Mouse (Mus musculus) lung, embryonic 16.5 days (tissue): ENCODE results near the gene Dhx16. TPM values are rescaled to one million over a fixed set of nuclear protein-coding genes. Genes with fewer than 3 reads are reported as not detected.
"Not testable (repeated sequence)": the region's sequence is repeated elsewhere in the genome, so short reads cannot be mapped to it uniquely, and the experiment has no call there.

Experiments
- ATAC-seq: fragments of 200-750 bp; cut with Nextera tagmentation; 2 replicates; pipeline ENCODE4 v1.8.0; 2017; ENCODE audit warnings: low read depth, mild to moderate bottlenecking, moderate library complexity
- H3K27ac ChIP-seq: fragments of 300-500 bp; sonication (generic); 2 replicates; pipeline ENCODE4 v1.5.1; 2014; ENCODE audit warnings: mild to moderate bottlenecking, control low read depth, low read length
- H3K27me3 ChIP-seq: fragments of 300-500 bp; sonication (generic); 2 replicates; pipeline ENCODE4 v1.6.1; 2014; ENCODE audit warnings: low read depth, low read length, mixed read lengths; ENCODE audit not compliant: control insufficient read depth, insufficient read depth
- H3K36me3 ChIP-seq: fragments of 300-500 bp; sonication (generic); 2 replicates; pipeline ENCODE4 v1.6.1; 2014; ENCODE audit warnings: low read length; ENCODE audit not compliant: control insufficient read depth, insufficient read depth
- H3K4me1 ChIP-seq: fragments of 300-500 bp; sonication (generic); replicated peaks from 2 replicates; pipeline ENCODE4 v1.6.1; 2014; ENCODE audit warnings: low read length, mixed read lengths; ENCODE audit not compliant: control insufficient read depth, insufficient read depth
- H3K4me2 ChIP-seq: fragments of 300-500 bp; sonication (generic); 2 replicates; pipeline ENCODE4 v1.6.1; 2014; ENCODE audit warnings: low read depth, low read length, control low read depth
- H3K4me3 ChIP-seq: fragments of 300-500 bp; sonication (generic); 2 replicates; pipeline ENCODE4 v1.5.1; 2014; ENCODE audit warnings: mild to moderate bottlenecking, low read length, control low read depth
- H3K9ac ChIP-seq: fragments of 300-500 bp; sonication (generic); 2 replicates; pipeline ENCODE4 v1.6.1; 2014; ENCODE audit warnings: low read length, control low read depth
- H3K9me3 ChIP-seq: fragments of 300-500 bp; sonication (generic); 2 replicates; pipeline ENCODE4 v1.6.1; 2016; ENCODE audit warnings: low read length; ENCODE audit not compliant: control insufficient read depth
- WGBS: fragments of 180-500 bp; shearing (Covaris S2); extraction: QIAGEN DNeasy Blood & Tissue Kit; methylation state at CpG from one replicate; pipeline ENCODE4 v1.1.7; 2014; 5-methylcytosine and 5-hydroxymethylcytosine counted together
- polyA plus RNA-seq: library from polyadenylated mRNA; unstranded; fragments of >200 nt; fragmentation: Nextera tagmentation; extraction: Ambion mirVana; gene quantifications from 2 replicates; pipeline ENCODE4 v1.2.1, GENCODE M21; 2015

Gene Dhx16
- polyA plus RNA-seq, 1 experiment from 2014 or later, result 40.2 TPM

- Histone ChIP-seq H3K4me2 (no peak overlapping the region), H3K4me3 (no peak overlapping the region), H3K4me1 (peaks cover 22% of the 10 kb centered on the region), H3K27ac (no peak overlapping the region), H3K9me3 (no peaks in the 10 kb centered on the region), H3K36me3 (peaks cover 39% of the 10 kb centered on the region), H3K27me3 (no peaks in the 10 kb centered on the region), H3K9ac (no peak overlapping the region)
- no peak for ATAC-seq
- 80% methylated on average over 3 of the region's 3 CpGs for WGBS
These were observed 42.9 kb downstream of the Dhx16 start for GRCm38 (mm10) chr17:35922566-35922965.

- WGBS, result 87% methylated on average over 4 of the region's 4 CpGs
- no peaks in the 10 kb centered on the region for H3K9me3 ChIP-seq
- H3K36me3 ChIP-seq, result peaks cover 46% of the 10 kb centered on the region
- no peak overlapping the region for H3K4me2 ChIP-seq
- H3K4me3 ChIP-seq, result no peak overlapping the region
- no peak overlapping the region for H3K9ac ChIP-seq
- H3K27me3 ChIP-seq, result no peaks in the 10 kb centered on the region
- ATAC-seq, result no peak
- H3K27ac ChIP-seq, result no peak overlapping the region
- peaks cover 22% of the 10 kb centered on the region for H3K4me1 ChIP-seq
These were observed 43.7 kb downstream of the Dhx16 start for GRCm38 (mm10) chr17:35923281-35923680.

GRCm38 (mm10) chr17:35927471-35927870 lies 47.9 kb downstream of the Dhx16 start:
- no peak overlapping the region for H3K4me2 ChIP-seq
- 14% methylated on average over 1 of the region's 1 CpGs for WGBS

GRCm38 (mm10) chr17:35929534-35929933 lies 49.9 kb downstream of the Dhx16 start:
- no peak overlapping the region for H3K4me2 ChIP-seq
- ATAC-seq, result no peak
- H3K9me3 ChIP-seq, result no peaks in the 10 kb centered on the region
- H3K36me3 ChIP-seq, result peaks cover 52% of the 10 kb centered on the region
- WGBS, result 97% methylated on average over 2 of the region's 2 CpGs
- no peaks in the 10 kb centered on the region for H3K27me3 ChIP-seq
- no peak overlapping the region for H3K27ac ChIP-seq
- no peaks in the 10 kb centered on the region for H3K4me1 ChIP-seq
- H3K9ac ChIP-seq, result no peak overlapping the region
- no peak overlapping the region for H3K4me3 ChIP-seq

More at GRCm38 (mm10) chr17:35927471-35927870, 47.9 kb downstream of the Dhx16 start:
- ATAC-seq, result no peak
- Histone ChIP-seq H3K4me3 (no peak overlapping the region), H3K27me3 (no peaks in the 10 kb centered on the region), H3K27ac (no peak overlapping the region), H3K36me3 (peaks cover 66% of the 10 kb centered on the region), H3K4me1 (no peaks in the 10 kb centered on the region), H3K9ac (no peak overlapping the region), H3K9me3 (no peaks in the 10 kb centered on the region)

GRCm38 (mm10) chr17:35930627-35931026 lies 51.0 kb downstream of the Dhx16 start:
- no peak overlapping the region for H3K4me2 ChIP-seq
- H3K4me3 ChIP-seq, result no peak overlapping the region
- WGBS, result 92% methylated on average over 12 of the region's 12 CpGs
- no peak overlapping the region for H3K9ac ChIP-seq
- no peak overlapping the region for H3K27ac ChIP-seq
- peak; percentile 18; the same call in 1 of the 2 replicates for ATAC-seq
- H3K36me3 ChIP-seq, result peaks cover 44% of the 10 kb centered on the region
- no peaks in the 10 kb centered on the region for H3K9me3 ChIP-seq
- no peaks in the 10 kb centered on the region for H3K27me3 ChIP-seq
- H3K4me1 ChIP-seq, result no peaks in the 10 kb centered on the region

- H3K4me3 ChIP-seq, result no peak overlapping the region
- no peaks in the 10 kb centered on the region for H3K9me3 ChIP-seq
- no peak overlapping the region for H3K9ac ChIP-seq
- peaks cover 29% of the 10 kb centered on the region for H3K36me3 ChIP-seq
- 87% methylated on average over 4 of the region's 4 CpGs for WGBS
- ATAC-seq, result no peak
- H3K27ac ChIP-seq, result no peak overlapping the region
- H3K4me1 ChIP-seq, result no peaks in the 10 kb centered on the region
- no peaks in the 10 kb centered on the region for H3K27me3 ChIP-seq
- H3K4me2 ChIP-seq, result no peak overlapping the region
These were observed 53.0 kb downstream of the Dhx16 start for GRCm38 (mm10) chr17:35932608-35933007.

- WGBS, result 86% methylated on average over 14 of the region's 14 CpGs
- not testable (repeated sequence) for H3K9ac ChIP-seq, H3K4me2 ChIP-seq, H3K27ac ChIP-seq, H3K36me3 ChIP-seq, H3K4me3 ChIP-seq, H3K27me3 ChIP-seq, ATAC-seq, H3K4me1 ChIP-seq, H3K9me3 ChIP-seq
These were observed 56.1 kb downstream of the Dhx16 start for GRCm38 (mm10) chr17:35935763-35936162.

- ATAC-seq, result peak; percentile 65
- H3K4me1 ChIP-seq, result no peaks in the 10 kb centered on the region
- H3K4me3 ChIP-seq, result no peak overlapping the region
- H3K27ac ChIP-seq, result no peak overlapping the region
- H3K27me3 ChIP-seq, result no peaks in the 10 kb centered on the region
- H3K9me3 ChIP-seq, result 0 out of 2 replicates have a peak, but pooled peaks cover 2% of the 10 kb centered on the region
- H3K9ac ChIP-seq, result no peak overlapping the region
- no peaks in the 10 kb centered on the region for H3K36me3 ChIP-seq
- H3K4me2 ChIP-seq, result no peak overlapping the region
- WGBS, result 39% methylated on average over 2 of the region's 2 CpGs
These were observed 58.2 kb downstream of the Dhx16 start for GRCm38 (mm10) chr17:35937700-35938348.

GRCm38 (mm10) chr17:35939108-35939507 lies 59.5 kb downstream of the Dhx16 start:
- Histone ChIP-seq H3K9me3 (0 out of 2 replicates have a peak, but pooled peaks cover 2% of the 10 kb centered on the region), H3K27ac (no peak overlapping the region), H3K36me3 (no peaks in the 10 kb centered on the region), H3K4me3 (no peak overlapping the region), H3K9ac (no peak overlapping the region), H3K27me3 (no peaks in the 10 kb centered on the region), H3K4me1 (no peaks in the 10 kb centered on the region), H3K4me2 (no peak overlapping the region)
- WGBS, result 46% methylated on average over 2 of the region's 2 CpGs
- ATAC-seq, result no peak
